Mouse (Mus musculus): ENCODE data around the gene Thoc6.
A peak's percentile ranks its signal among the peaks of the same experiment; 100 is the strongest.

Thoc6 gene

GRCm38 (mm10) chr17:23673424-23674073 is at the start of gene Thoc6, which contains the start of gene Hcfc1r1:
Gene Thoc6, minus strand, starts transcription at chr17:23673882.
Gene Hcfc1r1, plus strand, starts transcription at chr17:23673596.
- DNase-seq (ENCODE audit: low read depth, low spot score): peak; percentile 99

DNA sequence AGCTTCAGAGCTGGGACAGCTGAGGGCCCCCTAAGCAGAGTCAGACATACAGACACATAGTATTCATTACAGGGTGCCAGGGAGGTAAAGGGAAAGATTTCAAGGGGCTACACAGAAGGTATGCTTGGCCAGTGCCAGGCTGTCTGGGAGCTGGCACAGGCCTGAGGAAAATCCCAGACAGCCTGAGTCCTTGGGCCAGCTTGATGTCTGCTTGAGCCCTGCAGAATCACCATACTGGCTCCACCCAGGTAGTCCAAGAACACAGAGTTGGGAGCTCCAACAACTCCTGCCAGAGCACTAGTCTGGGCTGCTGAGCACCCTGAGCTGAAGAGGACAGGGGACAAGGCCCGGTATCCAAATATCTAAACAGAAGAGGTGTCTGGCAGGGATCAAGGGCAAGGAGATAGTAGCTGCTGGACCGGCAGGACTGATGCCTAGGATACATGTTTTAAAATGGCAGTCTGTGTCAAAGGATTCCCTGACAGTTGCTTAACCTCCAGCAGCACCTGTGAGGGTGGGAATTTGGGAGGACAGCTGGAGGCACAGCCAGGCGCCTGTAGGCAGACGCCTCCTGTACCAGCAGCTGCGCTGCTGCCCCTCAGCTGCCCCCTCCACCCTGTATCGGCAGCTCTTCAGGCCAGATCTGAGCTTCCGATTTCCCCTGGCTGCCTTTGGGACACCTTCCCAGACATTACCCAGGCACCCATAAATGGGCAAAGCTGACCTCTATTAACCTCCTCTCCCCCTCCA is 48.9 kb upstream of the Thoc6 start, which contains the start of gene 1520401A03Rik:
Gene 1520401A03Rik, minus strand, starts transcription at position 408 of the 750 bp plus-strand sequence.
- DNase-seq (ENCODE audit: low read depth, low spot score): no peak

GRCm38 (mm10) chr17:23721886-23722285 is 48.2 kb upstream of the Thoc6 start:
- DNase-seq (ENCODE audit: low read depth, low spot score): no peak

DNA sequence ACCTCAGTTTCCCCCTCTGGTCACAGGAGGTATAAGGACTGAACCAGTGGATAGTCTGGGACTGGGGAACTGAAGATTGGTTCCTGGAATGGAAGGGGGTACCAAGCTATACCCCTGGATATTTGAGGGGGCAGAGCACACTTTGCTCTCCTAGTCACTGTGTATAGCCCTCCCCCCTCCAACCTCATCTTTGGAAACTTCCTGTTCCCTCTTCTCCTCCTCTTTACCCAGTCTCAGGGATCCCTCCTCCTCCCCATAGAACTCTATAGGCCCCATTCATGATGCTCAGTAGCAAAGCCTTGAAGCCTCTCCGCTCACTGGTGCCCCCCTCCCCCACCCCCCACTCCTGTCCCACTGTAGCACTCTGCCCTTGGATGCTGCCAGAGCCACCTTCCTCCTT is 45.8 kb upstream of the Thoc6 start:
- DNase-seq (ENCODE audit: low read depth, low spot score): no peak

- no peak for DNase-seq (ENCODE audit: low read depth, low spot score)
Measured at GRCm38 (mm10) chr17:23717003-23717402, 43.3 kb upstream of the Thoc6 start.

- DNase-seq (ENCODE audit: low read depth, low spot score): no peak
Measured at GRCm38 (mm10) chr17:23706212-23706611, 32.5 kb upstream of the Thoc6 start.

DNA sequence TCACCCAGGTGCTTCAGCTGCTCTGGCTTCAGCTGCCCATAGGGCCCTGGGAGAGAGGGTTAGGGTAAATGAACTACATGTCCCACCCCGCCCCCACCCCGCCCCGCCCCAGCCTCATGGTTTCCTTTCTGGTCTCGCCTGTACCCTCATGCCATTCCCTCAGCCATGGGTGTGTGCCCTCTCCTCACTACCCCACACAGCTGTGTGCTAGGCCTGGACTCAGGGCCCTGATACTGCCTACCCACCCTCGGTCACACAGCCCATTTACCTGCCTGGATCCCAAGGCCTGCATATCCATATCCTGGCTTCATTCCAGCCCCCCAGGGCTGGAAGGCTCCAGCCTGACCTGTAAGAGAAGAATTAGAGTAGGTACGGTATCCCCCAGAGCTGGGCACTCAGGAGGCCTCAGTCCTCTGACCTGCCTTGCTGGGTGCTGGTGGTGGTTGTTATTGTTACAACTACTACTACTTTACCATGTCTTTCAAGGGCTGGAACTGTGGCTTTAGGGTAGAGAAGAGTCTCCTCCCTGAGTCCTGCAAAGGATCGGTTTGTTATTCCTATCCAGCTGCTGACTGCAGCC is 31.9 kb upstream of the Thoc6 start:
- no peak for DNase-seq (ENCODE audit: low read depth, low spot score)

DNA sequence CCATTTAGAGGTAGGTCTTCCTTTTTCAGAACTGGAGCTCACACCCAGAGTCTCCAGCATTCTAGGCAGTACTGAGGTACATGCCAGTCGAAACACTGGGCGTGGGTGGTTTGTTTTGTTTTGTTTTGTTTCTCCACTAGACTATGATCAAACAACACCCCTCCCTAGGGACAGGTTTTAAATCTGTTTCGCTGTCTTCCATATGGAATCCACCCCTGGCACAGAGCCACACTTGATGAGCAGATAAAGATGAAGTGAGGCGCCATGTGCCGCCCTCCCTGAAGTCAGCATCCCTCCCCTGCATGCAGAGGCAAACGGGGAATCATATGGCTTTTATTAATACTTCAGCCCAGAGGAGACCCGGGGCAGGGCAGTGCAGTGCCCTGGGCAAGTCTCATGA is 31.1 kb upstream of the Thoc6 start:
- peak; percentile 24 for DNase-seq (ENCODE audit: low read depth, low spot score)

DNA sequence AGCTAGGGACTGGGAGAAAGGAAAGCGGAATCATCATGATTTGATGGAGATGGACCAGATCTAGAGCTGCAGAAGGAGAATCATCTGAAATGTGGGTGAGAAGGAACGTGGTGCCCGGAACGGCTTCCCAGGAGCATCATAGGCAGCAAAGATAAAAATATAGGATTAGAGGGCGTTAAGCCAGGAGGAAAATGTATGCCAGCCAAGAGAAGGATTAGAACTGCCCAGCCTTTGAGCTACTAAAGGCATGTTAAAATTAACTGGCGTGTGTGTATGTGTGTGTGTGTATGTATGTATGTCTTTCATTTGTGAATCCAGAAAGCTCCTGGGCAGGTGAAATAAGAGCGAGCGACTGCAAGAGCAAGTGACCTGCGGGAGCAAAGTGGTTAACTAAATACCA is 29.6 kb upstream of the Thoc6 start:
- DNase-seq (ENCODE audit: low read depth, low spot score): peak; percentile 16

GRCm38 (mm10) chr17:23700079-23700478 is 26.4 kb upstream of the Thoc6 start:
- peak; percentile 76 for DNase-seq (ENCODE audit: low read depth, low spot score)

DNA sequence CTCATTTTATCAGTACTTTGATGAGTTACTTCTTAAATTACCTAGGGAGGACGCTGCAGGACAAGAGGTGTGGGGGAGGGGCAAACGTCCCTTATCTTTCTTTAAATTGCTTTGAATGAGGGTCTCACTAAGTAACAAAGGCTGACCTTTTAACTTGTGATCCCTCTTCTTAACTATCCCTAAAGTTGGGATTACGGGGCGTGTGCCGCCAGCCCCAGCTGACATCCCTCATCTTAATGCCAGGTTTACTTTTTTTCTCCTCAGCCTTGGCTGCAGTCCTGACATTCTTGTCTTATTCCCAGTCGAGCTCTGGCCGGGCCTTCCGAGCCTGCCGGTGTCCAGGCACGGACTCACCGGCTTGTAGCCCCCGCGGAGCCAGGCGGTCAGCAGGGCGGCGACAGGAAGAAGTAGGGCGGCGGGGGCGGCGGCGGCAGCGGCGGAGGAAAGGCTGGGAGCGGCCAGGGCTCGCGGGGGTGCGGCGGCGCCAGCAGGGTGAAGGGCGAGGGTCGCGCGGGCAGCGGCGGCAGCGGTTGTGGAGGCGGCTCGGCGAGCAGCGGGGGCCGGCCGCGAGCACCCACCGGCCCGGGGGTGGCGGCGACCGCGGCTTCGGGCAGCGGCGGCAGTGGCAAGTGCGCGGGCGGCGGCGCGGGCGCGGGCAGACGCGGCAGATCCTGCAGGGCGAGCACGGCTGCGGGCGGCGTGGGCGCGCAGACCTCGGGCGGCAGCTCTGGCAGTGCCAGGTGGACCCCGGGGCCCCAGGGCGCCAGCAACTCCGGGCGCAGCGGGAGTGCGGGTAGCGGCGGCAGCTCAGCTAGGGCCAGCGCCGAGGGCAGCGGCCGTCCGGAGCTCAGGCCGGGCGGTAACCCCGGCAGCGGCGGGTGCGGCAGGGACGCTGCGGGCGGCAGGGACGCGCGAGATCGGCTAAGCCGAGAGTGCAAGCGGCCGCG is 25.7 kb upstream of the Thoc6 start:
- no peak for DNase-seq (ENCODE audit: low read depth, low spot score)

- no peak for DNase-seq (ENCODE audit: low read depth, low spot score)
Measured at GRCm38 (mm10) chr17:23695801-23696200, 22.1 kb upstream of the Thoc6 start.

- DNase-seq (ENCODE audit: low read depth, low spot score): no peak
Measured at GRCm38 (mm10) chr17:23694491-23694890, 20.8 kb upstream of the Thoc6 start.

DNA sequence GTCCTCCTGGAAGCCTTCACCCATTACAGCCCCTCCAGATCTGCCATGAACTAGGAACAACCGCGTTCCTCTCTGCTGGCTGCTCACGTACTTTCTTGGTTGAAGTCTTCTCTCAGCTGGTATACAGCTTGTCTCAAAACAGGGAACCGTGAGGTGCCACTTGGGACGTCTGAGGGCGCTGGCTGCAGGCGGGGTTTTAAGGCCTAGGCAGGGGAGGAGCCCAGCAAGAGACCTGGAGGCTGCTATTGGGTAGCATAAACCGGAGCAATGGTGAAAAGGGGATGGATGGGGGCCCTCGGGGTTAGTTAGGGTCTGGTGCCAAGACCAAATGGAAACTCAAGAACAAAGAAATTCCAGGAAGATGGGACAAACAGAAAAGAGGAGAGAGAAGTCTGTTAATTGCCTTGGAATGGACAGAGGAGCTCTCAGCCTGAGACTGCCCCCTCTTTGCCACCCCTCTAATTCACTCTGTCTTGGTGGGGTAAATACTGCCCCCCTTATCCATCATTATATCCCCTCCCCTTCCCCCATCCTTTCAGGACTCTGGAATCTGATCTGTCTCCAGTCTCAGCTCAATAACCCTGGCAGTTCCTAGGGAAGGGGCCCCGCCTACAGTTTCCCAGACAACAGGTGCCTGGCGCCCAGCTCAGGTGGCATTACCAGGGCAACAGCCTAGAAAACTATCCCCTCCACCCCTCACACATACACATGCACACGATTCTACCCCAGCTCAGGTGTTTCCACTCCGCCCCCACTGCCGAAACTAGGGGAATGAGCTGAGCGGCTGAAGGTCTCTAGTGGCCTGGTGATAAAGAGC is 10.4 kb upstream of the Thoc6 start, which contains the start of gene Cldn9:
Gene Cldn9, minus strand, starts transcription at position 171 of the 817 bp plus-strand sequence.
- DNase-seq (ENCODE audit: low read depth, low spot score): no peak

DNA sequence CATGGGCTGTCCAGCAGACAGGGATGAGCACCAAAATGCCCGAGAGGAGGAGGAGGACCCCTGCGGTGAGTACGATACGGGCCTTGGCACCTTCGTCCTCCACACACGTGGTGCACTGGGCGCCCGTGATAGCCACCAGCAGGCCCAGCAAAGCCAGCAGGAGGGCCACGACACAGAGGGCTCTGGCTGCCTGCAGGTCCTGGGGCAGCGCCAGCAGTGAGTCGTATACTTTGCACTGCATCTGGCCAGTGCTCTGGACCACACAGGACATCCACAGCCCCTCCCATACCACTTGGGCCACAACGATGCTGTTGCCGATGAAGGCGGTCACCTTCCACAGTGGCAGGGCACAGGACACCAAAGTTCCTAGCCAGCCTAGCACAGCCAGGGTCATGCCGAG is 9.5 kb upstream of the Thoc6 start:
- DNase-seq (ENCODE audit: low read depth, low spot score): no peak

- DNase-seq (ENCODE audit: low read depth, low spot score): no peak
Measured at GRCm38 (mm10) chr17:23682530-23682929, 8.8 kb upstream of the Thoc6 start.

GRCm38 (mm10) chr17:23682092-23682491 is 8.4 kb upstream of the Thoc6 start:
- DNase-seq (ENCODE audit: low read depth, low spot score): no peak

DNA sequence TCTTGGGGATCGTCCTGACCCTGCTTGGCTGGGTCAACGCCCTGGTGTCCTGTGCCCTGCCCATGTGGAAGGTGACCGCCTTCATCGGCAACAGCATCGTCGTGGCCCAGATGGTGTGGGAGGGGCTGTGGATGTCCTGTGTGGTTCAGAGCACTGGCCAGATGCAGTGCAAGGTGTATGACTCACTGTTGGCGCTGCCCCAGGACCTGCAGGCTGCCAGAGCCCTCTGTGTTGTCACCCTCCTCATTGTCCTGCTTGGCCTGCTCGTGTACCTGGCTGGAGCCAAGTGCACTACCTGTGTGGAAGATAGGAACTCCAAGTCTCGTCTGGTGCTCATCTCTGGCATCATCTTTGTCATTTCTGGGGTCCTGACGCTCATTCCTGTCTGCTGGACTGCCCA is 7.4 kb upstream of the Thoc6 start:
- DNase-seq (ENCODE audit: low read depth, low spot score): no peak

- no peak for DNase-seq (ENCODE audit: low read depth, low spot score)
Measured at GRCm38 (mm10) chr17:23680336-23680735, 6.7 kb upstream of the Thoc6 start.

GRCm38 (mm10) chr17:23679127-23679835 is 5.6 kb upstream of the Thoc6 start, which contains the start of gene Cldn6:
Gene Cldn6, plus strand, starts transcription at chr17:23679249.
- no peak for DNase-seq (ENCODE audit: low read depth, low spot score)
